Mouse (Mus musculus): ENCODE measurements around the gene Gpr107.

- TF ChIP-seq CTCF (IDR thresholded peaks at IDR 0.05; ENCODE audit: extremely low read depth, insufficient read depth, low read length) (no peak), POLR2A (IDR thresholded peaks at IDR 0.05; ENCODE audit: extremely low read depth, insufficient read depth, low read length) (peak; percentile 67; the same call in 1 of the 2 replicates)
Measured at GRCm38 (mm10) chr2:31258609-31259366, 106.7 kb downstream of the Gpr107 start.

Measured in cortical plate, adult 2 months (tissue).